Mouse (Mus musculus): Measurements from ENCODE around the gene Larp4b.

The Larp4b gene

DNA sequence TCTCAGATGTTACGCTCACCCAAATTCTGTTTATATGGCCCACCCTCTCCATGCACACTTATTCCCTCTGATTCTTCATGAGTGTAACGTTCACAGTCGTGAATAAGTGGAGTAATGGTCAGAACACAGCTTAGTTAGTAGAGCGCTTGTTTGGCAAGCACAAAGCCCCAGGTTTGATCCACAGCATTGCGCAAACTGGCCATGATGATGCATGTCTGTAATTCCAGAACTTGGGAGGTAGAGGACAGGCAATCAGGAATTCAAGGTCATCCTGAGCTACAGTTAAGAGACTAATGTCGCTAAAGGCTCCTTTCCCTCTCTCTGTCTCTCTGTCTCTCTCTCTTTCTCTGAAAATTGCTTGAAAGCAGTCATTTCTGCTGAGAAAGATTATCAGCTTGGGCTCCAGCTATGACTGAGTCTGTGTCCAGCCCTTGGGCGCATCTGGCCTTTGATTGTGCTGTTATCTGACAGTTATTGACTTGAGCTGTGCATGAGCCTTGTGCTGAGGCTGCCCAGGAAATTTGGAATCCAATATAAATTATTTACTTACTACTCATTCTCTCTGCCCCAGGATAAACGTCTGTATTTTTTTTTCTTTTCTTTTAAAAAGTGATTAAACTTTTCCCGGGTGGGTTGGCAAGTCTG is 129.2 kb downstream of the Larp4b start:
- intact Hi-C loops (cut with DNase I), result no loop called here
